25 mouse cellular contexts compared by ENCODE assay signal in the genomic region with DNA sequence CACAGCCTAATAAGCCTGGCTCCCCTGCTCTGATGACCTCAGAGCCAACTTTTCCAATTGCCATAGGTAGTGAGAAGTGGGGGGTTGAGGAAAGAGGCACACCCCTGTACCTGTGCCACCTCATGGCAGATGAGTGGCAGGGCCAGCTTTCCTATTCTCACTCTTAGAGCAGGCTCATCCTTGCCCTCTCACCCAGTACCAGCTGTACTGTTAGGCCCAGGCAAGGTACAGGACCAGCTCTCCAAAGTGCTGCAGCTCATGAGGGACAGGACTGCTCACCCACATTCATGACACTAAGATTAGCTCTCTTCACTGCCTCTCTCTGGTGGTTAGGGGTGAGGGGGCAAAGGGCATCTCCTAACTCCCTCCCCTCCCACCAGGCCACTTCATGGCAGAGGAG.
DNase-seq lines count a peak whose midpoint lies in the region; ATAC-seq lines count a peak whose summit lies in the region.
"Had no signal": no experiment of that assay in that cellular context is flagged by ENCODE, and none has a peak within 500 bp of the region (broad histone marks: within the 10 kb centered on the region; RNA-seq: fewer than 3 reads in every experiment).

No protein-coding gene starts in this region.

- no peaks in the 10 kb centered on the region for H3K27me3 ChIP-seq in kidney, embryonic 15.5 days
- H3K27me3 ChIP-seq in lung, embryonic 16.5 days (ENCODE audit: control insufficient read depth, insufficient read depth, low read depth, low read length), result no peaks in the 10 kb centered on the region
- no peaks in the 10 kb centered on the region for H3K27me3 ChIP-seq in midbrain, embryonic 14.5 days (ENCODE audit: control insufficient read depth, insufficient read depth, low read length)
- H3K27me3 ChIP-seq in midbrain, embryonic 15.5 days (replicated peaks), result no peaks in the 10 kb centered on the region
- H3K27me3 ChIP-seq: forebrain, embryonic 13.5 days; heart, embryonic 15.5 days; liver, embryonic 12.5 days; stomach, embryonic 15.5 days had no signal

- peak; percentile 33; the same call in 1 of the 2 replicates for ATAC-seq in kidney, embryonic 15.5 days (replicated peaks; ENCODE audit: low FRiP score)
- peak; percentile 11; the same call in 1 of the 2 replicates for ATAC-seq in lung, embryonic 16.5 days (ENCODE audit: low read depth)
- 0 out of 2 replicates have a peak, but pooled peaks have one; percentile 14 for ATAC-seq in midbrain, embryonic 14.5 days (ENCODE audit: low FRiP score, low TSS enrichment)
- ATAC-seq in midbrain, embryonic 15.5 days (replicated peaks), result no peak
- ATAC-seq: forebrain, embryonic 13.5 days; hindbrain, postnatal 0 days; intestine, postnatal 0 days; liver, embryonic 12.5 days; liver, postnatal 0 days had no signal

- no peak overlapping the region for H3K4me3 ChIP-seq in kidney, embryonic 15.5 days (replicated peaks)
- no peak overlapping the region for H3K4me3 ChIP-seq in lung, embryonic 16.5 days (ENCODE audit: low read length)
- no peak overlapping the region for H3K4me3 ChIP-seq in midbrain, embryonic 14.5 days (replicated peaks; ENCODE audit: low read depth, low read length)
- no peak overlapping the region for H3K4me3 ChIP-seq in midbrain, embryonic 15.5 days
- H3K4me3 ChIP-seq: forebrain, embryonic 13.5 days; heart, embryonic 15.5 days; liver, embryonic 12.5 days; stomach, embryonic 15.5 days had no signal

- no peaks in the 10 kb centered on the region for H3K36me3 ChIP-seq in kidney, embryonic 15.5 days
- H3K36me3 ChIP-seq in lung, embryonic 16.5 days (ENCODE audit: control insufficient read depth, insufficient read depth, low read length), result no peaks in the 10 kb centered on the region
- no peaks in the 10 kb centered on the region for H3K36me3 ChIP-seq in midbrain, embryonic 14.5 days (ENCODE audit: control insufficient read depth, insufficient read depth, low read length)
- H3K36me3 ChIP-seq in midbrain, embryonic 15.5 days (replicated peaks), result no peaks in the 10 kb centered on the region
- H3K36me3 ChIP-seq: heart, embryonic 15.5 days; liver, embryonic 12.5 days; stomach, embryonic 15.5 days had no signal

- no peaks in the 10 kb centered on the region for H3K4me1 ChIP-seq in kidney, embryonic 15.5 days
- no peaks in the 10 kb centered on the region for H3K4me1 ChIP-seq in lung, embryonic 16.5 days (replicated peaks; ENCODE audit: control insufficient read depth, insufficient read depth, low read length)
- H3K4me1 ChIP-seq in midbrain, embryonic 14.5 days (ENCODE audit: control insufficient read depth, insufficient read depth, low read length), result no peaks in the 10 kb centered on the region
- H3K4me1 ChIP-seq in midbrain, embryonic 15.5 days, result no peaks in the 10 kb centered on the region
- H3K4me1 ChIP-seq: forebrain, embryonic 13.5 days; heart, embryonic 15.5 days; liver, embryonic 12.5 days; stomach, embryonic 15.5 days had no signal

- H3K4me2 ChIP-seq in kidney, embryonic 15.5 days, result no peak overlapping the region
- H3K4me2 ChIP-seq in lung, embryonic 16.5 days (ENCODE audit: low read depth, low read length), result no peak overlapping the region
- H3K4me2 ChIP-seq in midbrain, embryonic 14.5 days (ENCODE audit: low read length), result no peak overlapping the region
- no peak overlapping the region for H3K4me2 ChIP-seq in midbrain, embryonic 15.5 days
- H3K4me2 ChIP-seq: forebrain, embryonic 13.5 days; heart, embryonic 15.5 days; liver, embryonic 12.5 days; stomach, embryonic 15.5 days had no signal

- H3K27ac ChIP-seq in kidney, embryonic 15.5 days, result no peak overlapping the region
- no peak overlapping the region for H3K27ac ChIP-seq in lung, embryonic 16.5 days (ENCODE audit: low read length)
- H3K27ac ChIP-seq in midbrain, embryonic 14.5 days (replicated peaks; ENCODE audit: low read depth, low read length), result no peak overlapping the region
- H3K27ac ChIP-seq in midbrain, embryonic 15.5 days, result no peak overlapping the region
- H3K27ac ChIP-seq: forebrain, embryonic 13.5 days; heart, embryonic 15.5 days; hindbrain, postnatal 0 days; liver, embryonic 12.5 days; stomach, embryonic 15.5 days had no signal

- H3K9me3 ChIP-seq in kidney, embryonic 15.5 days (replicated peaks), result no peaks in the 10 kb centered on the region
- H3K9me3 ChIP-seq in lung, embryonic 16.5 days (ENCODE audit: control insufficient read depth, low read length), result no peaks in the 10 kb centered on the region
- H3K9me3 ChIP-seq in midbrain, embryonic 14.5 days (ENCODE audit: control insufficient read depth, low read length), result no peaks in the 10 kb centered on the region
- no peaks in the 10 kb centered on the region for H3K9me3 ChIP-seq in midbrain, embryonic 15.5 days
- H3K9me3 ChIP-seq: forebrain, embryonic 13.5 days; liver, embryonic 12.5 days; stomach, embryonic 15.5 days had no signal

- DNase-seq in kidney, postnatal 10 days, result no peak
- no peak for DNase-seq in lung, postnatal 36 days
- no peak for DNase-seq in midbrain, embryonic 14.5 days
- DNase-seq in left cerebral cortex, adult 9 months (ENCODE audit: low spot score in 2 of 2), result no peak
- DNase-seq: adrenal gland, postnatal 25 days; B cell, adult 2 months; cerebellum, adult 18-20 months; cerebellum, postnatal 10 days; gastrocnemius, postnatal 10 days; kidney, adult 9 months; layer of hippocampus, adult 9-11 months; liver, postnatal 0 days; lung, postnatal 4 days; right cerebral cortex, postnatal 25 days; thymus, adult 18-20 months; thymus, postnatal 25 days had no signal

- H3K9ac ChIP-seq in kidney, embryonic 15.5 days, result no peak overlapping the region
- no peak overlapping the region for H3K9ac ChIP-seq in lung, embryonic 16.5 days (ENCODE audit: low read length)
- no peak overlapping the region for H3K9ac ChIP-seq in midbrain, embryonic 14.5 days (replicated peaks; ENCODE audit: low read length)
- no peak overlapping the region for H3K9ac ChIP-seq in midbrain, embryonic 15.5 days
- H3K9ac ChIP-seq: forebrain, embryonic 13.5 days; heart, embryonic 15.5 days; liver, embryonic 12.5 days; liver, postnatal 0 days; stomach, embryonic 15.5 days had no signal
